Mouse (Mus musculus): ENCODE measurements at regions not wholly inside any gene's neighbourhood (a gene's known extent, or its start where the extent isn't known, plus 50 kb on each side); places are given as distances from the start of the nearest gene placed in this dataset.

DNA sequence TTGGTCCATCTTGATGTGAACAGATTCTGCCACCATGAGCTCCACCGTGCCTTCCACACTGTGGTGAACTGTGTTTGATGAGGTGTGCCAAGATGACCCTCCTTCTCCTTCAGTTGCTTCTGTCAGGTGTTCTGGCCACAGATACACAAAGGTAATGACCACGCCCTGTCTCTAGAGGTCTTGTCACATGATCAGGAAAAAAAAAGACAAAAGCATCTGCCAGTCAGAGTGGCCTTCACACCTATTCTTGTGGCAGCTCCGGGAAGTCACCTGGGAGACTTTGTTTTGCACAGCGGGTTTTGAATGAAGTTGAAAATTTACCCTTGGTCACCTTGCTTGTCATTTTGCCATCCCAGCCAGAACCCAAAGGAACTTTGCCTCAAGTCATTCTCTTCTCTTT lies 242.5 kb upstream of the 4931429L15Rik start:
- TF ChIP-seq CTCF (IDR thresholded peaks at IDR 0.05; ENCODE audit: borderline replicate concordance, insufficient read depth, low read depth, low read length) (no peak), POLR2A (IDR thresholded peaks at IDR 0.05; ENCODE audit: borderline replicate concordance, insufficient read depth, low read length) (no peak)

All from cerebellum, adult 2 months (tissue).